Mouse (Mus musculus): ENCODE data around the gene Tob1. TPM values are rescaled to one million over a fixed set of nuclear protein-coding genes. Genes with fewer than 3 reads are reported as not detected.

Tob1 gene
- polyA plus RNA-seq, 1 experiment from 2014 or later: 40.3 TPM

- 71% methylated on average over 2 of the region's 2 CpGs for WGBS
- H3K9me3 ChIP-seq (ENCODE audit: control insufficient read depth, low read length): no peaks in the 10 kb centered on the region
- H3K4me3 ChIP-seq (ENCODE audit: low read depth, low read length): no peak overlapping the region
- no peak for DNase-seq (ENCODE audit: low spot score)
- no peak for ATAC-seq (ENCODE audit: low read depth)
- no peaks in the 10 kb centered on the region for H3K36me3 ChIP-seq (ENCODE audit: control insufficient read depth, insufficient read depth, low read length)
- no peaks in the 10 kb centered on the region for H3K4me1 ChIP-seq (ENCODE audit: control insufficient read depth, insufficient read depth, low read length)
- no peaks in the 10 kb centered on the region for H3K27me3 ChIP-seq (replicated peaks; ENCODE audit: control insufficient read depth, insufficient read depth, low read length)
- H3K4me2 ChIP-seq (ENCODE audit: low read depth, low read length): no peak overlapping the region
- H3K9ac ChIP-seq (ENCODE audit: low read depth, low read length): no peak overlapping the region
- no peak overlapping the region for H3K27ac ChIP-seq (replicated peaks; ENCODE audit: low read depth, low read length)
These were observed 27.6 kb upstream of the Tob1 start for GRCm38 (mm10) chr11:94183671-94184070.

- Histone ChIP-seq H3K9ac (ENCODE audit: low read depth, low read length) (no peak overlapping the region), H3K27me3 (replicated peaks; ENCODE audit: control insufficient read depth, insufficient read depth, low read length) (no peaks in the 10 kb centered on the region), H3K4me3 (ENCODE audit: low read depth, low read length) (no peak overlapping the region), H3K27ac (replicated peaks; ENCODE audit: low read depth, low read length) (no peak overlapping the region), H3K36me3 (ENCODE audit: control insufficient read depth, insufficient read depth, low read length) (no peaks in the 10 kb centered on the region), H3K4me2 (ENCODE audit: low read depth, low read length) (no peak overlapping the region), H3K4me1 (ENCODE audit: control insufficient read depth, insufficient read depth, low read length) (no peaks in the 10 kb centered on the region), H3K9me3 (ENCODE audit: control insufficient read depth, low read length) (no peaks in the 10 kb centered on the region)
- 62% methylated on average over 10 of the region's 10 CpGs for WGBS
- no peak for DNase-seq (ENCODE audit: low spot score)
- ATAC-seq (ENCODE audit: low read depth): no peak
These were observed 21.7 kb upstream of the Tob1 start for GRCm38 (mm10) chr11:94189579-94189978.

- H3K4me1 ChIP-seq (ENCODE audit: control insufficient read depth, insufficient read depth, low read length): no peaks in the 10 kb centered on the region
- WGBS: 44% methylated on average over 5 of the region's 5 CpGs
These were observed 20.6 kb upstream of the Tob1 start for GRCm38 (mm10) chr11:94190665-94191064.

GRCm38 (mm10) chr11:94193109-94193508, 18.1 kb upstream of the Tob1 start:
- no peak overlapping the region for H3K9ac ChIP-seq (ENCODE audit: low read depth, low read length)
- no peaks in the 10 kb centered on the region for H3K9me3 ChIP-seq (ENCODE audit: control insufficient read depth, low read length)
- DNase-seq (ENCODE audit: low spot score) (no peak), ATAC-seq (ENCODE audit: low read depth) (no peak)
- no peak overlapping the region for H3K4me3 ChIP-seq (ENCODE audit: low read depth, low read length)
- no peak overlapping the region for H3K27ac ChIP-seq (replicated peaks; ENCODE audit: low read depth, low read length)
- no peaks in the 10 kb centered on the region for H3K4me1 ChIP-seq (ENCODE audit: control insufficient read depth, insufficient read depth, low read length)
- 52% methylated on average over 2 of the region's 2 CpGs for WGBS
- H3K4me2 ChIP-seq (ENCODE audit: low read depth, low read length): no peak overlapping the region
- no peaks in the 10 kb centered on the region for H3K36me3 ChIP-seq (ENCODE audit: control insufficient read depth, insufficient read depth, low read length)
- H3K27me3 ChIP-seq (replicated peaks; ENCODE audit: control insufficient read depth, insufficient read depth, low read length): no peaks in the 10 kb centered on the region

More at GRCm38 (mm10) chr11:94190665-94191064, 20.6 kb upstream of the Tob1 start:
- no peaks in the 10 kb centered on the region for H3K36me3 ChIP-seq (ENCODE audit: control insufficient read depth, insufficient read depth, low read length)
- H3K4me3 ChIP-seq (ENCODE audit: low read depth, low read length): no peak overlapping the region
- ATAC-seq (ENCODE audit: low read depth): no peak
- H3K9me3 ChIP-seq (ENCODE audit: control insufficient read depth, low read length): no peaks in the 10 kb centered on the region
- H3K4me2 ChIP-seq (ENCODE audit: low read depth, low read length): no peak overlapping the region
- no peak for DNase-seq (ENCODE audit: low spot score)
- H3K27me3 ChIP-seq (replicated peaks; ENCODE audit: control insufficient read depth, insufficient read depth, low read length): no peaks in the 10 kb centered on the region
- no peak overlapping the region for H3K9ac ChIP-seq (ENCODE audit: low read depth, low read length)
- no peak overlapping the region for H3K27ac ChIP-seq (replicated peaks; ENCODE audit: low read depth, low read length)

- ATAC-seq (ENCODE audit: low read depth) (no peak), DNase-seq (ENCODE audit: low spot score) (no peak)
- Histone ChIP-seq H3K9me3 (ENCODE audit: control insufficient read depth, low read length) (no peaks in the 10 kb centered on the region), H3K4me1 (ENCODE audit: control insufficient read depth, insufficient read depth, low read length) (no peaks in the 10 kb centered on the region), H3K27me3 (replicated peaks; ENCODE audit: control insufficient read depth, insufficient read depth, low read length) (no peaks in the 10 kb centered on the region), H3K27ac (replicated peaks; ENCODE audit: low read depth, low read length) (no peak overlapping the region), H3K36me3 (ENCODE audit: control insufficient read depth, insufficient read depth, low read length) (no peaks in the 10 kb centered on the region), H3K9ac (ENCODE audit: low read depth, low read length) (no peak overlapping the region), H3K4me3 (ENCODE audit: low read depth, low read length) (no peak overlapping the region), H3K4me2 (ENCODE audit: low read depth, low read length) (no peak overlapping the region)
- 77% methylated on average over 3 of the region's 3 CpGs for WGBS
These were observed 14.9 kb upstream of the Tob1 start for GRCm38 (mm10) chr11:94196311-94196710.

GRCm38 (mm10) chr11:94198405-94199146, 12.7 kb upstream of the Tob1 start:
- Histone ChIP-seq H3K4me3 (ENCODE audit: low read depth, low read length) (no peak overlapping the region), H3K4me1 (ENCODE audit: control insufficient read depth, insufficient read depth, low read length) (no peaks in the 10 kb centered on the region), H3K27ac (replicated peaks; ENCODE audit: low read depth, low read length) (no peak overlapping the region), H3K9me3 (ENCODE audit: control insufficient read depth, low read length) (no peaks in the 10 kb centered on the region), H3K27me3 (replicated peaks; ENCODE audit: control insufficient read depth, insufficient read depth, low read length) (no peaks in the 10 kb centered on the region), H3K9ac (ENCODE audit: low read depth, low read length) (no peak overlapping the region), H3K36me3 (ENCODE audit: control insufficient read depth, insufficient read depth, low read length) (no peaks in the 10 kb centered on the region), H3K4me2 (ENCODE audit: low read depth, low read length) (no peak overlapping the region)
- WGBS: 88% methylated on average over 7 of the region's 7 CpGs
- ATAC-seq (ENCODE audit: low read depth): no peak
- DNase-seq (ENCODE audit: low spot score): no peak

- Histone ChIP-seq H3K27ac (replicated peaks; ENCODE audit: low read depth, low read length) (no peak overlapping the region), H3K9ac (ENCODE audit: low read depth, low read length) (no peak overlapping the region), H3K4me2 (ENCODE audit: low read depth, low read length) (no peak overlapping the region), H3K36me3 (ENCODE audit: control insufficient read depth, insufficient read depth, low read length) (no peaks in the 10 kb centered on the region), H3K4me3 (ENCODE audit: low read depth, low read length) (no peak overlapping the region), H3K27me3 (replicated peaks; ENCODE audit: control insufficient read depth, insufficient read depth, low read length) (no peaks in the 10 kb centered on the region), H3K4me1 (ENCODE audit: control insufficient read depth, insufficient read depth, low read length) (no peaks in the 10 kb centered on the region), H3K9me3 (ENCODE audit: control insufficient read depth, low read length) (no peaks in the 10 kb centered on the region)
- ATAC-seq (ENCODE audit: low read depth) (no peak), DNase-seq (ENCODE audit: low spot score) (no peak)
- 71% methylated on average over 2 of the region's 2 CpGs for WGBS
These were observed 11.5 kb upstream of the Tob1 start for GRCm38 (mm10) chr11:94199771-94200170.

GRCm38 (mm10) chr11:94200422-94200821, 10.8 kb upstream of the Tob1 start:
- no peak overlapping the region for H3K4me2 ChIP-seq (ENCODE audit: low read depth, low read length)
- no peaks in the 10 kb centered on the region for H3K4me1 ChIP-seq (ENCODE audit: control insufficient read depth, insufficient read depth, low read length)
- H3K36me3 ChIP-seq (ENCODE audit: control insufficient read depth, insufficient read depth, low read length): no peaks in the 10 kb centered on the region
- H3K9me3 ChIP-seq (ENCODE audit: control insufficient read depth, low read length): no peaks in the 10 kb centered on the region
- DNase-seq (ENCODE audit: low spot score) (no peak), ATAC-seq (ENCODE audit: low read depth) (no peak)
- H3K27ac ChIP-seq (replicated peaks; ENCODE audit: low read depth, low read length): no peak overlapping the region
- 79% methylated on average over 4 of the region's 4 CpGs for WGBS
- no peak overlapping the region for H3K9ac ChIP-seq (ENCODE audit: low read depth, low read length)
- no peak overlapping the region for H3K4me3 ChIP-seq (ENCODE audit: low read depth, low read length)
- H3K27me3 ChIP-seq (replicated peaks; ENCODE audit: control insufficient read depth, insufficient read depth, low read length): no peaks in the 10 kb centered on the region

- Histone ChIP-seq H3K9me3 (ENCODE audit: control insufficient read depth, low read length) (no peaks in the 10 kb centered on the region), H3K27me3 (replicated peaks; ENCODE audit: control insufficient read depth, insufficient read depth, low read length) (no peaks in the 10 kb centered on the region), H3K27ac (replicated peaks; ENCODE audit: low read depth, low read length) (no peak overlapping the region), H3K4me2 (ENCODE audit: low read depth, low read length) (no peak overlapping the region), H3K36me3 (ENCODE audit: control insufficient read depth, insufficient read depth, low read length) (no peaks in the 10 kb centered on the region), H3K4me3 (ENCODE audit: low read depth, low read length) (no peak overlapping the region), H3K4me1 (ENCODE audit: control insufficient read depth, insufficient read depth, low read length) (no peaks in the 10 kb centered on the region), H3K9ac (ENCODE audit: low read depth, low read length) (no peak overlapping the region)
- no peak for ATAC-seq (ENCODE audit: low read depth)
- 84% methylated on average over 5 of the region's 5 CpGs for WGBS
- DNase-seq (ENCODE audit: low spot score): no peak
These were observed 9.1 kb upstream of the Tob1 start for GRCm38 (mm10) chr11:94202106-94202505.

Data from embryonic facial prominence, embryonic 14.5 days (tissue).